Mouse (Mus musculus) thymus, postnatal 36 days (tissue): ENCODE data around the gene Ppp1r13l.

ENCODE experiments used
- DNase-seq, 2 experiments: peaks; one replicate each; pipeline ENCODE4 v3.0.0; 2022; ENCODE audit warnings: mixed read lengths in 2 of 2

The Ppp1r13l gene

GRCm38 (mm10) chr7:19338060-19338459 is 21.5 kb upstream of the Ppp1r13l start:
- DNase-seq, result no peak

- DNase-seq, result no peak
Measured at GRCm38 (mm10) chr7:19338596-19338995, 21.0 kb upstream of the Ppp1r13l start.

- DNase-seq, result no peak
Measured at GRCm38 (mm10) chr7:19341250-19341649, 18.3 kb upstream of the Ppp1r13l start.

- DNase-seq, result no peak
Measured at GRCm38 (mm10) chr7:19341761-19342409, 17.7 kb upstream of the Ppp1r13l start.

GRCm38 (mm10) chr7:19342481-19343027 is 17.0 kb upstream of the Ppp1r13l start:
- DNase-seq, result peak; percentile 73 to 80

GRCm38 (mm10) chr7:19343210-19343808 is 16.2 kb upstream of the Ppp1r13l start:
- peak; percentile 63 to 73 for DNase-seq

- DNase-seq, result peak; percentile 27 to 45
Measured at GRCm38 (mm10) chr7:19344237-19344847, 15.2 kb upstream of the Ppp1r13l start, which contains the start of gene Ercc1. TSS of gene Ercc1 (plus strand) at chr7:19344778.

GRCm38 (mm10) chr7:19344938-19345471 is 14.5 kb upstream of the Ppp1r13l start:
- peak; percentile 96 to 98 for DNase-seq

- no peak for DNase-seq
Measured at GRCm38 (mm10) chr7:19349188-19349915, 10.2 kb upstream of the Ppp1r13l start.

GRCm38 (mm10) chr7:19350221-19350620 is 9.3 kb upstream of the Ppp1r13l start:
- no peak for DNase-seq

GRCm38 (mm10) chr7:19354991-19355390 is 4.6 kb upstream of the Ppp1r13l start:
- no peak for DNase-seq

GRCm38 (mm10) chr7:19356311-19356710 is 3.2 kb upstream of the Ppp1r13l start:
- DNase-seq, result no peak

- no peak for DNase-seq
Measured at GRCm38 (mm10) chr7:19357381-19358375, 1.9 kb upstream of the Ppp1r13l start.

- DNase-seq, result no peak
Measured at GRCm38 (mm10) chr7:19358634-19359033, 915 bp upstream of the Ppp1r13l start.

GRCm38 (mm10) chr7:19359892-19360641 is 518 bp downstream of the Ppp1r13l start:
- peak; percentile 57 to 68 for DNase-seq

GRCm38 (mm10) chr7:19360944-19361343 is 1.4 kb downstream of the Ppp1r13l start:
- DNase-seq, result peak; percentile 49 to 74

- peak; percentile 76 to 79 for DNase-seq
Measured at GRCm38 (mm10) chr7:19361720-19362119, 2.2 kb downstream of the Ppp1r13l start.

GRCm38 (mm10) chr7:19362276-19362675 is 2.7 kb downstream of the Ppp1r13l start:
- DNase-seq, result no peak

- peak; percentile 74 to 75 for DNase-seq
Measured at GRCm38 (mm10) chr7:19363881-19364280, 4.3 kb downstream of the Ppp1r13l start.

GRCm38 (mm10) chr7:19365376-19365775 is 5.8 kb downstream of the Ppp1r13l start:
- DNase-seq, result no peak

GRCm38 (mm10) chr7:19368380-19368779 is 8.8 kb downstream of the Ppp1r13l start:
- no peak for DNase-seq
